Mouse (Mus musculus) CH12.LX (cell line): Measurements from ENCODE around the gene Tmem72. TPM values are rescaled to one million over a fixed set of nuclear protein-coding genes. Genes with fewer than 3 reads are reported as not detected.

Source experiments
- DNase-seq: peaks from one replicate; pipeline ENCODE4 v3.0.0-alpha.2; 2013; ENCODE audit errors: extremely low read depth
- H3K27ac ChIP-seq: 2 replicates; pipeline ENCODE4 v1.5.1; 2012; ENCODE audit warnings: low read depth, mild to moderate bottlenecking, control low read depth, moderate library complexity; ENCODE audit not compliant: insufficient read depth
- H3K27me3 ChIP-seq: replicated peaks from 2 replicates; pipeline ENCODE3; 2012; ENCODE audit warnings: inconsistent platforms
- H3K36me3 ChIP-seq, 2 experiments: replicated peaks in 1 of 2; 2 replicates each; pipeline versions ENCODE3 to v1.6.1; 2012; ENCODE audit warnings: inconsistent platforms in 1 of 2, low read length in 1 of 2, mild to moderate bottlenecking in 1 of 2, mixed read lengths in 1 of 2, moderate library complexity in 1 of 2; ENCODE audit not compliant: control insufficient read depth in 1 of 2, insufficient read depth in 1 of 2
- H3K4me1 ChIP-seq, 2 experiments: 2 replicates each; pipeline ENCODE4 v1.6.1; 2012; ENCODE audit warnings: inconsistent platforms in 1 of 2, moderate library complexity in 1 of 2; ENCODE audit not compliant: insufficient read depth in 2 of 2, control insufficient read depth in 1 of 2
- H3K4me2 ChIP-seq: 2 replicates; pipeline ENCODE4 v1.6.1; 2012; ENCODE audit warnings: low read depth, mild to moderate bottlenecking, control low read depth; ENCODE audit not compliant: poor library complexity, insufficient read depth, severe bottlenecking
- H3K4me3 ChIP-seq, 3 experiments: fragments of 150-350 bp in 1 of 3; sonication (generic) in 1 of 3; replicated peaks in 1 of 3; 2 replicates each; pipeline versions ENCODE3 to v1.5.1; 2011 to 2012; ENCODE audit warnings: low read depth in 2 of 3, low read length in 2 of 3, mild to moderate bottlenecking in 2 of 3, moderate library complexity in 2 of 3, control low read depth in 1 of 3, improper control_type of control experiment in 1 of 3, inconsistent platforms in 1 of 3, mixed read lengths in 1 of 3; ENCODE audit not compliant: poor library complexity in 1 of 3
- H3K79me2 ChIP-seq: replicated peaks from 2 replicates; pipeline ENCODE4 v1.6.1; 2012; ENCODE audit warnings: mild to moderate bottlenecking, moderate library complexity; ENCODE audit not compliant: control insufficient read depth, poor library complexity, insufficient read depth, severe bottlenecking; ENCODE audit errors: extremely low read depth
- H3K9ac ChIP-seq: 2 replicates; pipeline ENCODE4 v1.6.1; 2012; ENCODE audit warnings: low read depth, mild to moderate bottlenecking, control low read depth, moderate library complexity; ENCODE audit not compliant: insufficient read depth
- H3K9me3 ChIP-seq: replicated peaks from 2 replicates; pipeline ENCODE3; 2012; ENCODE audit warnings: low read length, inconsistent platforms, mixed read lengths
- CHD1 ChIP-seq: IDR thresholded peaks from 2 replicates; pipeline ENCODE4 v1.6.1; 2012; ENCODE audit warnings: low read depth, low read length, improper control_type of control experiment, inconsistent platforms
- ELF1 ChIP-seq: IDR thresholded peaks from 2 replicates; pipeline ENCODE4 v1.6.1; 2014; ENCODE audit warnings: low read depth, mild to moderate bottlenecking, inconsistent platforms, low read length, improper control_type of control experiment
- EP300 ChIP-seq: IDR thresholded peaks from 2 replicates; pipeline ENCODE4 v1.6.1; 2011; ENCODE audit warnings: low read length, improper control_type of control experiment
- ETS1 ChIP-seq: conservative IDR thresholded peaks from 2 replicates; pipeline ENCODE4 v1.6.1; 2012; ENCODE audit warnings: low read depth, mild to moderate bottlenecking, inconsistent platforms, low read length, improper control_type of control experiment, moderate library complexity
- GABPA ChIP-seq: IDR thresholded peaks from 2 replicates; pipeline ENCODE4 v1.6.1; 2012; ENCODE audit warnings: low read depth, low read length, improper control_type of control experiment, inconsistent platforms; ENCODE audit not compliant: insufficient replicate concordance
- IRF4 ChIP-seq: IDR thresholded peaks from 2 replicates; pipeline ENCODE4 v1.6.1; 2014; ENCODE audit warnings: low read depth, mild to moderate bottlenecking, inconsistent platforms, low read length, improper control_type of control experiment
- JUN ChIP-seq: IDR thresholded peaks from 2 replicates; pipeline ENCODE4 v1.6.1; 2011; ENCODE audit warnings: low read depth, mild to moderate bottlenecking, low read length, improper control_type of control experiment, moderate library complexity; ENCODE audit not compliant: insufficient read depth
- KAT2A ChIP-seq: IDR thresholded peaks from 2 replicates; pipeline ENCODE4 v1.6.1; 2012; ENCODE audit warnings: low read length, improper control_type of control experiment, inconsistent platforms; ENCODE audit not compliant: insufficient replicate concordance
- MAFK ChIP-seq: IDR thresholded peaks from 2 replicates; pipeline ENCODE4 v1.6.1; 2011; ENCODE audit warnings: low read length, improper control_type of control experiment; ENCODE audit not compliant: insufficient replicate concordance
- MAZ ChIP-seq: IDR thresholded peaks from 2 replicates; pipeline ENCODE4 v1.6.1; 2012; ENCODE audit warnings: low read depth, mild to moderate bottlenecking, inconsistent platforms, low read length, improper control_type of control experiment, moderate library complexity
- NRF1 ChIP-seq: IDR thresholded peaks from 2 replicates; pipeline ENCODE4 v1.6.1; 2014; ENCODE audit warnings: low read depth, mild to moderate bottlenecking, inconsistent platforms, low read length, improper control_type of control experiment, moderate library complexity
- PAX5 ChIP-seq: IDR thresholded peaks from 2 replicates; pipeline ENCODE4 v1.6.1; 2012; ENCODE audit warnings: low read length, inconsistent platforms, mixed read lengths
- POLR2A ChIP-seq: IDR thresholded peaks from 2 replicates; pipeline ENCODE4 v1.6.1; 2011; ENCODE audit warnings: low read depth, mild to moderate bottlenecking, improper control_type of control experiment, low read length
- POLR2AphosphoS2 ChIP-seq: IDR thresholded peaks from 2 replicates; pipeline ENCODE4 v1.6.1; 2011; ENCODE audit warnings: low read depth, low read length, improper control_type of control experiment
- RAD21 ChIP-seq: IDR thresholded peaks from 2 replicates; pipeline ENCODE4 v1.6.1; 2011; ENCODE audit warnings: low read depth, mild to moderate bottlenecking, low read length, improper control_type of control experiment, moderate library complexity
- RCOR1 ChIP-seq: conservative IDR thresholded peaks from 2 replicates; pipeline ENCODE4 v1.6.1; 2012; ENCODE audit warnings: low read depth, mild to moderate bottlenecking, inconsistent platforms, low read length, improper control_type of control experiment
- SIN3A ChIP-seq: IDR thresholded peaks from 2 replicates; pipeline ENCODE4 v1.6.1; 2012; ENCODE audit warnings: low read length, improper control_type of control experiment, inconsistent platforms
- UBTF ChIP-seq: IDR thresholded peaks from 2 replicates; pipeline ENCODE4 v1.6.1; 2012; ENCODE audit warnings: low read depth, mild to moderate bottlenecking, inconsistent platforms, low read length, improper control_type of control experiment, moderate library complexity
- USF2 ChIP-seq: conservative IDR thresholded peaks from 2 replicates; pipeline ENCODE4 v1.6.1; 2011; ENCODE audit warnings: low read depth, low read length, improper control_type of control experiment
- ZC3H11A ChIP-seq: IDR thresholded peaks from 2 replicates; pipeline ENCODE4 v1.6.1; 2012; ENCODE audit warnings: low read depth, mild to moderate bottlenecking, inconsistent platforms, low read length, improper control_type of control experiment
- ZKSCAN1 ChIP-seq: IDR thresholded peaks from 2 replicates; pipeline ENCODE4 v1.6.1; 2012; ENCODE audit warnings: low read depth, inconsistent platforms, low read length, improper control_type of control experiment, borderline replicate concordance
- ZNF384 ChIP-seq: IDR thresholded peaks from 2 replicates; pipeline ENCODE4 v1.6.1; 2012; ENCODE audit warnings: low read depth, low read length, improper control_type of control experiment, inconsistent platforms
- dilution Hi-C: fragments of 300-500 bp; cut with MboI; formaldehyde crosslinking; loops from 2 replicates; pipeline ENCODE4 v1.14.3; 2020; ENCODE audit warnings: low sequenced_read_pairs; ENCODE audit not compliant: extremely low pct_unique_long_range_greater_than_20kb, extremely low pct_ligation_motif_present
- in situ Hi-C: fragments of 300-500 bp; cut with MboI; formaldehyde crosslinking; loops from 3 replicates; pipeline ENCODE4 v1.14.3; 2019; ENCODE audit warnings: low sequenced_read_pairs, low pct_ligation_motif_present, low pct_unique_long_range_greater_than_20kb, mixed read lengths
- polyA plus RNA-seq: library from polyadenylated mRNA; unstranded; fragments of >175 nt; gene quantifications from 2 replicates; pipeline ENCODE4 v1.2.1, GENCODE M21; 2012; ENCODE audit warnings: low read depth; ENCODE audit not compliant: insufficient read length
- total RNA-seq, 2 experiments: library from RNA; depleted of rRNA; stranded (reverse); fragments of 300-350 nt in 1 of 2; fragments of >200 nt in 1 of 2; gene quantifications; 2 replicates each; pipeline ENCODE4 v1.2.3; 2012 to 2014

Tmem72 gene
- total and polyA plus RNA-seq, 3 experiments, result 0.01 to 0.04 (median 0.01) TPM

- peaks cover 4% of the 10 kb centered on the region for H3K9me3 ChIP-seq
- in situ Hi-C loops (no loop called here), dilution Hi-C loops (no loop called here)
- no peak for DNase-seq
- H3K27me3 ChIP-seq, result no peaks in the 10 kb centered on the region
- H3K4me3 ChIP-seq, result no peak overlapping the region
- no peak overlapping the region for H3K4me2 ChIP-seq
- no peaks in the 10 kb centered on the region for H3K36me3 ChIP-seq
- TF ChIP-seq ETS1 (no peak), POLR2A (no peak), JUN (no peak), EP300 (no peak), USF2 (no peak), RCOR1 (no peak), NRF1 (no peak), RAD21 (no peak), MAFK (no peak), KAT2A (no peak), GABPA (no peak), IRF4 (no peak), SIN3A (no peak)
- no peak overlapping the region for H3K27ac ChIP-seq
- H3K79me2 ChIP-seq, result no peaks in the 10 kb centered on the region
- no peak overlapping the region for H3K9ac ChIP-seq
- 0 out of 4 replicates have a peak, but pooled peaks cover 0 to under 1% of the 10 kb centered on the region in 2 experiments for H3K4me1 ChIP-seq
Measured at GRCm38 (mm10) chr6:116756364-116756763, 39.7 kb upstream of the Tmem72 start.

DNA sequence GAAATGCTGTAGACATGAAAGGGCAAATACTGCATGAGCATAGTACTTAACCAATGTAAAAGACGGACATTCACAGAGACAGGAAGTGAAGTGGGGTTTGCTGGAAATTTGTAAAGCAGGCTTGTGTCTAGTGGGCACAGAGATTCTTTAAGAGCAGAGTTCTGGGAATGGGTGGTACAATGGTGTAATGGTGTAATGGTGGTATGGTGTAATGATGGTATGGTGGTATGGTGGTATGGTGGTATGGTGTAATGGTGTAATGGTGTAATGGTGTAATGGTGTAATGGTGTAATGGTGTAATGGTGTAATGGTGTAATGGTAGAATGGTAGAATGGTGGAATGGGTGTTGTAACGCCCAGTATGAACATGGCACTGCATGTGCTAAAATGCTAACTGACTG is 21.3 kb upstream of the Tmem72 start:
- no peaks in the 10 kb centered on the region for H3K27me3 ChIP-seq
- H3K27ac ChIP-seq, result no peak overlapping the region
- in situ Hi-C loops (no loop called here), dilution Hi-C loops (no loop called here)
- H3K9ac ChIP-seq, result no peak overlapping the region
- H3K36me3 ChIP-seq, result no peaks in the 10 kb centered on the region
- TF ChIP-seq UBTF, result no peak
- no peak for TF ChIP-seq POLR2AphosphoS2
- TF ChIP-seq MAZ, result no peak
- no peak for TF ChIP-seq ELF1
- TF ChIP-seq ZC3H11A, result no peak
- no peak for TF ChIP-seq PAX5
- TF ChIP-seq USF2, result no peak
- no peak for TF ChIP-seq POLR2A
- no peak for TF ChIP-seq ZKSCAN1
- no peak for TF ChIP-seq CHD1
- TF ChIP-seq ZNF384, result no peak
- H3K4me2 ChIP-seq, result no peak overlapping the region
- H3K79me2 ChIP-seq, result no peaks in the 10 kb centered on the region
- H3K4me3 ChIP-seq, result no peak overlapping the region
- no peaks in the 10 kb centered on the region for H3K9me3 ChIP-seq
- H3K4me1 ChIP-seq, result peaks cover 0 to 23% of the 10 kb centered on the region in 2 experiments; a peak in 3 of 4 replicates
- no peak for DNase-seq
